7 mouse cellular contexts compared by ENCODE assay signal in genomic region chr11:74831606-74832451, GRCm38 (mm10). TPM values are rescaled to one million over a fixed set of nuclear protein-coding genes. Genes with fewer than 3 reads are reported as not detected.
DNase-seq lines count a peak whose midpoint lies in the region; ATAC-seq and TF ChIP-seq lines count a peak whose summit lies in the region.

No protein-coding gene starts in this region.

- H3K27me3 ChIP-seq in embryonic facial prominence, embryonic 12.5 days, result 0 out of 2 replicates have a peak, but pooled peaks cover 3% of the 10 kb centered on the region
- no peaks in the 10 kb centered on the region for H3K27me3 ChIP-seq in kidney, adult 2 months (replicated peaks; ENCODE audit: control insufficient read depth, insufficient read depth, low read length)
- H3K27me3 ChIP-seq in limb, embryonic 12.5 days, result peaks cover 5% of the 10 kb centered on the region; the same call in 1 of the 2 replicates
- H3K27me3 ChIP-seq in midbrain, embryonic 15.5 days (replicated peaks), result no peaks in the 10 kb centered on the region
- no peaks in the 10 kb centered on the region for H3K27me3 ChIP-seq in spleen, adult 2 months (ENCODE audit: control insufficient read depth, insufficient read depth, low read length)

- H3K4me3 ChIP-seq in embryonic facial prominence, embryonic 12.5 days, result peak overlapping the region; percentile 83
- H3K4me3 ChIP-seq in kidney, adult 2 months (ENCODE audit: insufficient read depth, low read depth, low read length), result peak overlapping the region; percentile 75
- peak overlapping the region; percentile 91 for H3K4me3 ChIP-seq in limb, embryonic 12.5 days (replicated peaks)
- peak overlapping the region; percentile 92 for H3K4me3 ChIP-seq in midbrain, embryonic 15.5 days
- H3K4me3 ChIP-seq in spleen, adult 2 months (ENCODE audit: extremely low read depth, insufficient read depth, insufficient read length), result peak overlapping the region; percentile 67

- DNase-seq in adrenal gland, postnatal 25 days, result peak; percentile 100
- DNase-seq in heart, adult 18-20 months, result peak; percentile 100
- peak; percentile 100 for DNase-seq in kidney, adult 2 months
- DNase-seq in spleen, adult 2 months (ENCODE audit: low read depth in 1 of 2, low spot score in 2 of 2), result peak; percentile 92 to 98

- TF ChIP-seq POLR2A in kidney, adult 2 months (IDR thresholded peaks at IDR 0.05; ENCODE audit: low read depth, low read length), result peak; percentile 92
- TF ChIP-seq POLR2A in spleen, adult 2 months (IDR thresholded peaks at IDR 0.05; ENCODE audit: low read depth, low read length), result peak; percentile 13; the same call in 1 of the 2 replicates

- no peak for TF ChIP-seq CTCF in kidney, adult 2 months (conservative IDR thresholded peaks at IDR 0.05; ENCODE audit: insufficient read depth, insufficient read length, low read depth, low read length)
- TF ChIP-seq CTCF in spleen, adult 2 months (IDR thresholded peaks at IDR 0.05; ENCODE audit: extremely low read depth, insufficient read depth, insufficient read length, insufficient replicate concordance), result no peak

- H3K9ac ChIP-seq in embryonic facial prominence, embryonic 12.5 days, result peak overlapping the region; percentile 76
- H3K9ac ChIP-seq in limb, embryonic 12.5 days (replicated peaks), result peak overlapping the region; percentile 74
- peak overlapping the region; percentile 87 for H3K9ac ChIP-seq in midbrain, embryonic 15.5 days

- H3K4me1 ChIP-seq in embryonic facial prominence, embryonic 12.5 days, result peaks cover 42% of the 10 kb centered on the region
- peaks cover 44% of the 10 kb centered on the region for H3K4me1 ChIP-seq in kidney, adult 2 months (ENCODE audit: control insufficient read depth, insufficient read depth, low read length)
- H3K4me1 ChIP-seq in limb, embryonic 12.5 days (replicated peaks), result peaks cover 45% of the 10 kb centered on the region
- H3K4me1 ChIP-seq in midbrain, embryonic 15.5 days, result peaks cover 41% of the 10 kb centered on the region
- peaks cover 38% of the 10 kb centered on the region for H3K4me1 ChIP-seq in spleen, adult 2 months (ENCODE audit: control insufficient read depth, insufficient read depth, insufficient read length)

- ATAC-seq in embryonic facial prominence, embryonic 12.5 days (ENCODE audit: insufficient number of reproducible peaks, insufficient read depth, low FRiP score, low TSS enrichment), result peak; percentile 82
- ATAC-seq in limb, embryonic 12.5 days (ENCODE audit: insufficient number of reproducible peaks, insufficient read depth, low FRiP score, low TSS enrichment, low read depth), result peak; percentile 84
- ATAC-seq in midbrain, embryonic 15.5 days (replicated peaks), result peak; percentile 59

- 0 out of 2 replicates have a peak, but pooled peaks cover 5% of the 10 kb centered on the region for H3K36me3 ChIP-seq in embryonic facial prominence, embryonic 12.5 days
- no peaks in the 10 kb centered on the region for H3K36me3 ChIP-seq in kidney, adult 2 months (ENCODE audit: control insufficient read depth, insufficient read depth, low read length)
- H3K36me3 ChIP-seq in limb, embryonic 12.5 days, result 0 out of 2 replicates have a peak, but pooled peaks cover 4% of the 10 kb centered on the region
- no peaks in the 10 kb centered on the region for H3K36me3 ChIP-seq in midbrain, embryonic 15.5 days (replicated peaks)
- H3K36me3 ChIP-seq in spleen, adult 2 months (ENCODE audit: control insufficient read depth, insufficient read depth, low read length), result peaks cover 6% of the 10 kb centered on the region

- no peaks in the 10 kb centered on the region for H3K9me3 ChIP-seq in embryonic facial prominence, embryonic 12.5 days
- H3K9me3 ChIP-seq in limb, embryonic 12.5 days, result no peaks in the 10 kb centered on the region
- no peaks in the 10 kb centered on the region for H3K9me3 ChIP-seq in midbrain, embryonic 15.5 days

- WGBS in embryonic facial prominence, embryonic 12.5 days, result under 1% methylated on average over 61 of the region's 61 CpGs
- WGBS in kidney, adult 2 months, result under 1% methylated on average over 61 of the region's 61 CpGs
- under 1% methylated on average over 61 of the region's 61 CpGs for WGBS in limb, embryonic 12.5 days
- WGBS in midbrain, embryonic 15.5 days, result under 1% methylated on average over 59 of the region's 61 CpGs
- WGBS in spleen, adult 2 months, result under 1% methylated on average over 61 of the region's 61 CpGs

- H3K27ac ChIP-seq in embryonic facial prominence, embryonic 12.5 days, result peak overlapping the region; percentile 90
- peak overlapping the region; percentile 82 for H3K27ac ChIP-seq in kidney, adult 2 months (ENCODE audit: insufficient read depth, low read depth, low read length)
- peak overlapping the region; percentile 88 for H3K27ac ChIP-seq in limb, embryonic 12.5 days
- H3K27ac ChIP-seq in midbrain, embryonic 15.5 days, result peak overlapping the region; percentile 96
- H3K27ac ChIP-seq in spleen, adult 2 months (ENCODE audit: insufficient read depth, low read length), result peak overlapping the region; percentile 98

- peak overlapping the region; percentile 82 for H3K4me2 ChIP-seq in embryonic facial prominence, embryonic 12.5 days (replicated peaks)
- peak overlapping the region; percentile 83 for H3K4me2 ChIP-seq in limb, embryonic 12.5 days
- H3K4me2 ChIP-seq in midbrain, embryonic 15.5 days, result peak overlapping the region; percentile 87

RNA-seq across cellular contexts. Expression of gene Mnt, which starts 1.1 kb away (rescaled TPM):
- total RNA-seq in adrenal gland, postnatal 25 days (2021), result 35.5 and 37.7 TPM in 2 replicates
- polyA plus RNA-seq in embryonic facial prominence, embryonic 12.5 days (2016; fragmentation: Nextera tagmentation; extraction: Ambion mirVana), result 6.4 TPM in 2 replicates
- total RNA-seq in heart, adult 18-20 months (2021), result 1 to 10 TPM; 5.8 to 6.3 TPM
- polyA plus RNA-seq in kidney, adult 2 months (2012; rRNA removed), result 12.8 and 13.9 TPM in 2 replicates
- polyA plus RNA-seq in limb, embryonic 12.5 days (2016; fragmentation: Nextera tagmentation; extraction: Ambion mirVana), result 4.4 and 5.7 TPM in 2 replicates
- 9.9 and 10.2 TPM in 2 replicates for polyA plus RNA-seq in midbrain, embryonic 15.5 days (2015; fragmentation: Nextera tagmentation; extraction: Ambion mirVana)
- 25.2 and 31.8 TPM in 2 replicates for polyA plus RNA-seq in spleen, adult 2 months (2012; rRNA removed)

Comparison
In these comparisons a context has a peak if more than half of its experiments do, and no peak if none do; other contexts are left out.
1. Peak in every context shown above with its lines: DNase-seq, ATAC-seq, H3K4me3 ChIP-seq and H3K27ac ChIP-seq.